Mouse (Mus musculus) C2C12 (cell line): Measurements from ENCODE around the gene Ptprj. TPM values are rescaled to one million over a fixed set of nuclear protein-coding genes. Genes with fewer than 3 reads are reported as not detected.

ENCODE experiments used
- H3K27me3 ChIP-seq: one replicate; pipeline ENCODE4 v1.6.1; 2011; ENCODE audit not compliant: control insufficient read depth, insufficient read depth, insufficient read length
- H3K36me3 ChIP-seq: one replicate; pipeline ENCODE4 v1.6.1; 2011; ENCODE audit not compliant: control insufficient read depth, insufficient read depth
- H3K4me3 ChIP-seq: one replicate; pipeline ENCODE4 v1.5.1; 2011; ENCODE audit warnings: mild to moderate bottlenecking, control low read depth; ENCODE audit not compliant: poor library complexity, insufficient read depth, severe bottlenecking
- H3K79me2 ChIP-seq: one replicate; pipeline ENCODE4 v1.6.1; 2011; ENCODE audit not compliant: control insufficient read depth, insufficient read depth
- H3K79me3 ChIP-seq: one replicate; pipeline ENCODE4 v1.6.1; 2011; ENCODE audit warnings: low read depth, control low read depth
- H3ac ChIP-seq: one replicate; pipeline ENCODE3; 2011; ENCODE audit warnings: low read depth; ENCODE audit not compliant: control insufficient read depth, insufficient read length
- CEBPB ChIP-seq: IDR thresholded peaks from one replicate; pipeline ENCODE4 v1.6.1; 2011; ENCODE audit warnings: low read depth, mild to moderate bottlenecking, control low read depth, moderate library complexity
- CTCF ChIP-seq: IDR thresholded peaks from one replicate; pipeline ENCODE4 v1.5.1; 2011; ENCODE audit not compliant: control insufficient read depth, insufficient read depth, insufficient read length
- FOSL1 ChIP-seq: IDR thresholded peaks from one replicate; pipeline ENCODE4 v1.8.0; 2011; ENCODE audit warnings: mild to moderate bottlenecking, low read length; ENCODE audit not compliant: poor library complexity, insufficient read depth, severe bottlenecking
- MAX ChIP-seq: IDR thresholded peaks from one replicate; pipeline ENCODE4 v1.6.1; 2011; ENCODE audit warnings: mild to moderate bottlenecking, control low read depth
- MYOD1 ChIP-seq: IDR thresholded peaks from one replicate; pipeline ENCODE4 v1.6.1; 2011; ENCODE audit warnings: low read depth; ENCODE audit not compliant: control insufficient read depth, insufficient read length
- MYOG ChIP-seq: IDR thresholded peaks from one replicate; pipeline ENCODE4 v1.6.1; 2011; ENCODE audit not compliant: control insufficient read depth, insufficient read length; ENCODE audit errors: extremely low read depth
- USF1 ChIP-seq: IDR thresholded peaks from one replicate; pipeline ENCODE4 v1.6.1; 2011; ENCODE audit warnings: low read depth, mild to moderate bottlenecking, control low read depth, moderate library complexity
- polyA plus RNA-seq: library from polyadenylated mRNA; unstranded; fragments of >200 nt; fragmentation: generic; extraction: Trizol; gene quantifications from one replicate; pipeline ENCODE4 v1.2.1, GENCODE M21; 2012; ENCODE audit warnings: missing spikeins

The Ptprj gene
- polyA plus RNA-seq, 1 experiment = 1.1 TPM

GRCm38 (mm10) chr2:90570871-90571270, 9.6 kb downstream of the Ptprj start:
- Histone ChIP-seq H3K36me3 (no peaks in the 10 kb centered on the region), H3ac (no peak overlapping the region), H3K79me2 (peaks cover 65% of the 10 kb centered on the region), H3K27me3 (no peaks in the 10 kb centered on the region), H3K79me3 (peaks cover 9% of the 10 kb centered on the region), H3K4me3 (no peak overlapping the region)
- TF ChIP-seq USF1 (no peak), CTCF (no peak), MYOD1 (no peak), CEBPB (no peak), MYOG (no peak)

GRCm38 (mm10) chr2:90570216-90570615, 10.2 kb downstream of the Ptprj start:
- H3K36me3 ChIP-seq = no peaks in the 10 kb centered on the region
- H3K4me3 ChIP-seq = no peak overlapping the region
- no peak overlapping the region for H3ac ChIP-seq
- H3K79me3 ChIP-seq = peaks cover 8% of the 10 kb centered on the region
- H3K27me3 ChIP-seq = no peaks in the 10 kb centered on the region
- TF ChIP-seq MYOG (no peak), MYOD1 (no peak), CTCF (no peak), USF1 (no peak), FOSL1 (no peak), MAX (no peak), CEBPB (no peak)
- H3K79me2 ChIP-seq = peaks cover 65% of the 10 kb centered on the region

DNA sequence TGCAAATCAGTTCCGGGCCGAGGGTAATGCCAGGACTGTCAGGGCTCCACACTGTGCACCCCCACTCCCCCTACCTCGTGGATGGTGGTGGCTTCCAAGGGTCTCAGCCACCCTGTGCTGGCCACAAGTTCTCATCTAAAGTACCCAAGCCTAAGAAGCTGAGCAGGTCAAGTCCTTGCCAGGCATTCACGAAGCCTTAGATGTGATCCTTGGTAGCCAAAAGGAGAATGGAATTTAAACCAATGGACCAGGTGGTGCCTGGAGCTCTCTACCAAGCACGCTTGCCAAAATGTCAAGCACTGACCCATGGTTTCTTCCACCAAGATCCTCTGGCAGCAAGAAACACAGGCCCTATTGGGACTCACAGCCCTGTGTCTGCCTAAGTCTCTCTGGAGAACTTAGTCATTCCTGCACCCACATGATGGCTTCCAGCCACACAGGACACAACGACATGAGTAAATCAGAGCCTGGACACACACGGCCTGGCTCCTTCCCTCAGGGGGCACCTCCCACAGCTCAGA, 11.4 kb downstream of the Ptprj start:
- no peaks in the 10 kb centered on the region for H3K27me3 ChIP-seq
- peaks cover 55% of the 10 kb centered on the region for H3K79me2 ChIP-seq
- TF ChIP-seq CTCF (no peak), MYOG (no peak), USF1 (no peak), MYOD1 (no peak), CEBPB (no peak), MAX (no peak), FOSL1 (no peak)
- H3ac ChIP-seq = no peak overlapping the region
- no peaks in the 10 kb centered on the region for H3K36me3 ChIP-seq
- H3K4me3 ChIP-seq = no peak overlapping the region
- H3K79me3 ChIP-seq = peaks cover 4% of the 10 kb centered on the region

- no peaks in the 10 kb centered on the region for H3K36me3 ChIP-seq
- no peaks in the 10 kb centered on the region for H3K27me3 ChIP-seq
- H3ac ChIP-seq = no peak overlapping the region
- H3K79me3 ChIP-seq = peaks cover 4% of the 10 kb centered on the region
- H3K79me2 ChIP-seq = peaks cover 46% of the 10 kb centered on the region
- H3K4me3 ChIP-seq = no peak overlapping the region
- TF ChIP-seq FOSL1 (no peak), MYOG (no peak), CEBPB (no peak), MYOD1 (no peak), CTCF (no peak), USF1 (no peak), MAX (no peak)
Measured at GRCm38 (mm10) chr2:90568091-90568490, 12.4 kb downstream of the Ptprj start.

- Histone ChIP-seq H3K79me3 (peaks cover 4% of the 10 kb centered on the region), H3ac (no peak overlapping the region), H3K4me3 (no peak overlapping the region), H3K36me3 (no peaks in the 10 kb centered on the region), H3K79me2 (peaks cover 43% of the 10 kb centered on the region), H3K27me3 (no peaks in the 10 kb centered on the region)
- no peak for TF ChIP-seq USF1
- no peak for TF ChIP-seq CTCF
- TF ChIP-seq MYOG = no peak
- no peak for TF ChIP-seq MYOD1
- no peak for TF ChIP-seq FOSL1
- no peak for TF ChIP-seq MAX
- no peak for TF ChIP-seq CEBPB
Measured at GRCm38 (mm10) chr2:90566773-90567528, 13.5 kb downstream of the Ptprj start.

DNA sequence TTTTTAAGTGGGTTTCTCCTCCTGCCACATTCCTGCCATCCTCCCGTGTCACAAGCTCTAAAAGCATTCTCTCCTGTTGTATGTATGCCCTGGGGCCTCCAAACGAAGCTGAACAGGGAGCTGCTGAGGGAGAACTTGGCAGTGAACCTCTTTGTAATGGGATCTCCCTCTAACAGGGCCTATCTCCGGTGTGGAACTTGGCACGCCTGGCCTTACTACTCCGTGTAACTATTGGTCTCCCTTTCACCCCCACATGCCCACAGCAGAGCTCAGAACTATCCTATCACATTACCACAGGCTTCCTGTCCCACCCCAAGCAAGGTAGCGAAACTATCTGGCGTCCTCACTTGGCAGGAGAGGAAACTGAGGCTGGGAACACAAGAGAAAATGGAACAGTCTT, 14.4 kb downstream of the Ptprj start:
- Histone ChIP-seq H3K36me3 (no peaks in the 10 kb centered on the region), H3K79me3 (peaks cover 4% of the 10 kb centered on the region), H3K79me2 (peaks cover 50% of the 10 kb centered on the region), H3K4me3 (no peak overlapping the region), H3K27me3 (no peaks in the 10 kb centered on the region), H3ac (no peak overlapping the region)
- no peak for TF ChIP-seq USF1
- TF ChIP-seq MYOG = no peak
- no peak for TF ChIP-seq CEBPB
- TF ChIP-seq MAX = no peak
- TF ChIP-seq CTCF = no peak
- TF ChIP-seq FOSL1 = no peak
- TF ChIP-seq MYOD1 = no peak
